Mouse (Mus musculus): ENCODE measurements at regions not wholly inside any gene's neighbourhood (a gene's known extent, or its start where the extent isn't known, plus 50 kb on each side); places are given as distances from the start of the nearest gene placed in this dataset.

- TF ChIP-seq GATA1 (IDR thresholded peaks at IDR 0.05; ENCODE audit: borderline replicate concordance, low read length) (no peak), FLI1 (IDR thresholded peaks at IDR 0.05; ENCODE audit: low read length) (no peak)
Measured at GRCm38 (mm10) chr9:30775161-30775560, 147.1 kb downstream of the Adamts15 start.

Measured in megakaryocyte, embryonic 14.5 days (primary cell).